Mouse (Mus musculus) hindbrain, embryonic 12.5 days (tissue): ENCODE data around the gene Armcx6. TPM values are rescaled to one million over a fixed set of nuclear protein-coding genes. Genes with fewer than 3 reads are reported as not detected.
"Not testable (repeated sequence)": the region's sequence is repeated elsewhere in the genome, so short reads cannot be mapped to it uniquely, and the experiment has no call there.

Experiments
- ATAC-seq: fragments of 200-750 bp; cut with Nextera tagmentation; 2 replicates; pipeline ENCODE4 v1.8.0; 2017; ENCODE audit warnings: moderate TSS enrichment; ENCODE audit not compliant: low FRiP score
- H3K27ac ChIP-seq: fragments of 300-500 bp; sonication (generic); 2 replicates; pipeline ENCODE4 v1.5.1; 2016; ENCODE audit warnings: mild to moderate bottlenecking
- H3K27me3 ChIP-seq: fragments of 300-500 bp; sonication (generic); 2 replicates; pipeline ENCODE4 v1.6.1; 2016; ENCODE audit warnings: mild to moderate bottlenecking
- H3K36me3 ChIP-seq: fragments of 300-500 bp; sonication (generic); 2 replicates; pipeline ENCODE4 v1.6.1; 2016; ENCODE audit warnings: mild to moderate bottlenecking
- H3K4me1 ChIP-seq: fragments of 300-500 bp; sonication (generic); 2 replicates; pipeline ENCODE4 v1.6.1; 2016
- H3K4me2 ChIP-seq: fragments of 300-500 bp; sonication (generic); replicated peaks from 2 replicates; pipeline ENCODE4 v1.6.1; 2016; ENCODE audit warnings: mild to moderate bottlenecking
- H3K4me3 ChIP-seq: fragments of 300-500 bp; sonication (generic); 2 replicates; pipeline ENCODE4 v1.5.1; 2016; ENCODE audit warnings: mild to moderate bottlenecking
- H3K9ac ChIP-seq: fragments of 300-500 bp; sonication (generic); 2 replicates; pipeline ENCODE4 v1.6.1; 2016; ENCODE audit warnings: mild to moderate bottlenecking, moderate library complexity
- H3K9me3 ChIP-seq: fragments of 300-500 bp; sonication (generic); replicated peaks from 2 replicates; pipeline ENCODE4 v1.6.1; 2016; ENCODE audit warnings: mild to moderate bottlenecking
- WGBS: fragments of 180-500 bp; shearing (Covaris S2); methylation state at CpG from one replicate; pipeline ENCODE4 v1.1.7; 2016; 5-methylcytosine and 5-hydroxymethylcytosine counted together
- microRNA-seq: library from miRNA; unstranded; fragments of <30 nt; microRNA quantifications from one replicate; pipeline ENCODE4, GENCODE M21; 2017
- polyA plus RNA-seq: library from polyadenylated mRNA; unstranded; fragments of >200 nt; fragmentation: Nextera tagmentation; extraction: Ambion mirVana; gene quantifications from 2 replicates; pipeline ENCODE4 v1.2.1, GENCODE M21; 2016

The Armcx6 gene
- polyA plus RNA-seq, 1 experiment from 2014 or later = 31.9 TPM

DNA sequence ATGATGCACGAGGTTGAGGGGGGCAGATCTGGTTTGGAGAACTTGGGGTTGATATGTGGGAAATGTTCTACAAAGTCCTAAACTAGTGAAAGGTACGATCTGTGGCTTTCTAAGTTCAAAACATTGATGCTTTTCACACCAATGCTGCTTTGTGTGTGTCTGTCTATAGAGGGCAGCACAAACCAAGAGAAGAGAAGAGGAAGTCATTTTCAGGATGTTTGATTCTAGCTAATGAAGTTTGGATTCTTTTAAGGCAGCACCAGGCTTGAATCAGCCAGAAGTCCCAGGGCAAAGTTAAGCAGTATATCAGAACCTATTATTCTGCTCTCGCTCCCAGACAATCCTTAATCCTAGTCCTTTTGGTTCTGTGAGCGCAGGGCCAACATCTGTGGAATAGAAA is 21.4 kb downstream of the Armcx6 start:
- Histone ChIP-seq H3K4me2 (no peak overlapping the region), H3K36me3 (no peaks in the 10 kb centered on the region), H3K9me3 (no peaks in the 10 kb centered on the region), H3K9ac (no peak overlapping the region), H3K4me1 (no peaks in the 10 kb centered on the region), H3K4me3 (no peak overlapping the region), H3K27me3 (peaks cover 18% of the 10 kb centered on the region), H3K27ac (no peak overlapping the region)
- ATAC-seq = no peak
- 53% methylated on average over 4 of the region's 4 CpGs for WGBS

DNA sequence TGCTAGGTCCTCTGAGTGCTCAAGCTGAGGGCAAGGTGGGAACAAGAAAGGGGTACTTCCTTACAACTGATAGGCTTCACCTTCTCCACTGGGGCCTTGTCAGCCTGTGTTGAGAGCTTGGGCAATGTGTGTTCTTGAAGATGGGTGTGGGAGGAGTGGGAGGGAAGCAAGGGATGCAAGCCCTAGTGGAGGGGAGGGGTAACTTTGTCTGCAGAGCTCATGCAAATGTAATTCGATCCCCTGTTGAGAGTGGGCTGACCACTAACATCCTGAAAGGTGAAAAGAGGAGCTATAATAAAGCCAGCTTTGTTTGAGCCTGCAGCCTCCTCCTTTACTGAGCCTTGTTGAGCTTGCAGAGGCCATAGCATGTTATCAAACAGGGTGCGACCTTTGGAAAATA is 27.5 kb downstream of the Armcx6 start:
- not testable (repeated sequence) for H3K9ac ChIP-seq, H3K4me2 ChIP-seq, H3K4me3 ChIP-seq, H3K9me3 ChIP-seq, H3K4me1 ChIP-seq, ATAC-seq, H3K27me3 ChIP-seq, H3K36me3 ChIP-seq
- WGBS = 36% methylated on average over 1 of the region's 2 CpGs
- H3K27ac ChIP-seq = 0 out of 2 replicates have a peak overlapping the region, but pooled peaks have one; percentile 17

- Histone ChIP-seq H3K4me3 (peak overlapping the region; percentile 51), H3K4me2 (peak overlapping the region; percentile 50), H3K9me3 (no peaks in the 10 kb centered on the region), H3K4me1 (0 out of 2 replicates have a peak, but pooled peaks cover 3% of the 10 kb centered on the region), H3K27ac (peak overlapping the region; percentile 93), H3K36me3 (peaks cover 8% of the 10 kb centered on the region; the same call in 1 of the 2 replicates), H3K9ac (peak overlapping the region; percentile 74), H3K27me3 (peaks cover 9% of the 10 kb centered on the region; the same call in 1 of the 2 replicates)
- WGBS = 28% methylated on average over 14 of the region's 14 CpGs
- ATAC-seq = peak; percentile 82
Measured at GRCm38 (mm10) chrX:134718524-134718923, 32.7 kb downstream of the Armcx6 start.

DNA sequence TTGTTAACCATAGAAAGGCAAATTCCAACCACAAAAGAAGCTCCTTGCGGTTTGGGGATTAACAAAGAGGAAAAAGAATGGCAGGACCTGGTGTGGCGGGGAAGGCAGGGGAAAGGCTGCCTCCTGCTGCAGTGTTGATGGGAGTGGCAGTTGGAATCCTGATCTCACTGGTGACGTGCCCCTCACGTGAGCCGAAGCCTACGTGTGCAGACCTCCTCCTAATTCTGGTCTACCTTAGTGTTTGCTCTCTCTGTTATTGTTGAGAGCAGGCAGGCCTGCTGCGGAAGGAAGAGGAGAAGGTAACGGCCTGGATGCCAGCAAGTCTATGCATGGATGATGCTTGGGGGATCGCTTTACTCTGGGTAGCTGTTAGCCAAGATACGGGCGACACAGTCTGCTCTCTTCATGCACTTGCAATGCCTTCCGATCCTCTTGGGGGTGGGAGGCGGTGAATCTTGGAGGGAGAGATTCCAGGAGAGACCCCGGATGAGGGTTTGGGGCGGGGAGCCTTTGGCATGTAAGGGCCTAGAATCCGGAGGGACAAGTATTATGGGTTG is 33.4 kb downstream of the Armcx6 start, which contains the start of gene Armcx1:
Armcx1 (plus strand) TSS at position 212 of the 557 bp plus-strand sequence.
- Histone ChIP-seq H3K27ac (peak within 1 kb of the TSS; percentile 93), H3K4me3 (peak within 1 kb of the TSS; percentile 51), H3K36me3 (peaks cover 8% of the 10 kb centered on the region; the same call in 1 of the 2 replicates), H3K27me3 (peaks cover 9% of the 10 kb centered on the region; the same call in 1 of the 2 replicates), H3K9me3 (no peaks in the 10 kb centered on the region), H3K4me2 (peak within 1 kb of the TSS; percentile 50), H3K4me1 (0 out of 2 replicates have a peak, but pooled peaks cover 3% of the 10 kb centered on the region), H3K9ac (peak within 1 kb of the TSS; percentile 74)
- peak; percentile 96 for ATAC-seq
- 22% methylated on average over 16 of the region's 16 CpGs for WGBS

DNA sequence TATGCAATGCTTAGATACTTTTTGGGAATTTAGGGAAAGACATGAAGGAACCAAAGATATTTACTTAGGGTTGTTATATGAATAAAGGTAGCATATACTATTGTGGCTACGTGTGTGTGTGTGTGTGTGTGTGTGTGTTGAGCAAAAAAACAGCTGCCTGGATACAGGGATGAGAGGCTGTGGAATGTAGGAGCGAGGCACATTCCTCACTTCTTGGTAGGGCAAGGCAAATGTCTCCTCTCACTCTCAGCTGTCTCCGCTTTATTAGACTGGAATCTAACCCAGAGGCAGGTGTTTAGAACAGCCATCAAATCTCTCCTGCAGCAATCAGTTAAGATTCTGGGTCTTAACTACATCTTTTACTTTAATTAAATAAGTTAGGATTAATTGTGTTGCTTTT is 34.4 kb downstream of the Armcx6 start:
- no peak overlapping the region for H3K27ac ChIP-seq
- 47% methylated on average over 3 of the region's 3 CpGs for WGBS

More for the DNA sequence above, 34.4 kb downstream of the Armcx6 start:
- Histone ChIP-seq H3K9me3 (no peaks in the 10 kb centered on the region), H3K9ac (no peak overlapping the region), H3K36me3 (peaks cover 8% of the 10 kb centered on the region; the same call in 1 of the 2 replicates), H3K4me2 (no peak overlapping the region), H3K27me3 (peaks cover 9% of the 10 kb centered on the region; the same call in 1 of the 2 replicates), H3K4me3 (no peak overlapping the region), H3K4me1 (0 out of 2 replicates have a peak, but pooled peaks cover 3% of the 10 kb centered on the region)
- ATAC-seq = no peak

Small RNA genes within 50 kb of the gene (microRNA-seq; reads per million reads assigned to microRNA genes)
- not detected for gene Mir7093

Other genes with a start within 250 kb of the Armcx6 start
- gene Timm8a1, start 209.6 kb downstream of the Armcx6 start, polyA plus RNA-seq = 41.9 and 49.2 TPM in 2 replicates
- 0.76 and 0.85 TPM in 2 replicates for gene Btk, start 167.8 kb downstream of the Armcx6 start, polyA plus RNA-seq
- gene Rpl36a, start 165.8 kb downstream of the Armcx6 start, polyA plus RNA-seq = 236 and 276 TPM in 2 replicates
- 3.7 and 4.8 TPM in 2 replicates for gene Gla, start 150.3 kb downstream of the Armcx6 start, polyA plus RNA-seq
- 177 and 186 TPM in 2 replicates for gene Hnrnph2, start 150.2 kb downstream of the Armcx6 start, polyA plus RNA-seq
- 7.2 and 7.5 TPM in 2 replicates for gene Armcx4, start 64.9 kb downstream of the Armcx6 start, polyA plus RNA-seq
- 76.9 and 83.4 TPM in 2 replicates for gene Armcx1, start 33.5 kb downstream of the Armcx6 start, polyA plus RNA-seq
- gene Armcx3, start 5.2 kb upstream of the Armcx6 start, polyA plus RNA-seq = 62.5 and 71.3 TPM in 2 replicates
- 95.8 and 96.2 TPM in 2 replicates for gene Armcx2, start 57.8 kb upstream of the Armcx6 start, polyA plus RNA-seq
- gene Nxf2, start 213.3 kb upstream of the Armcx6 start, polyA plus RNA-seq = 0.47 and 1.1 TPM in 2 replicates